Mouse (Mus musculus) forebrain, embryonic 13.5 days (tissue): ENCODE data around the gene Capzb. TPM values are rescaled to one million over a fixed set of nuclear protein-coding genes. Genes with fewer than 3 reads are reported as not detected.

Experiments used
- ATAC-seq: fragments of 200-750 bp; cut with Nextera tagmentation; 2 replicates; pipeline ENCODE4 v1.8.0; 2017
- H3K27ac ChIP-seq: fragments of 300-500 bp; sonication (generic); 2 replicates; pipeline ENCODE4 v1.5.1; 2015; ENCODE audit warnings: inconsistent platforms, mild to moderate bottlenecking, moderate library complexity
- H3K27me3 ChIP-seq: fragments of 300-500 bp; sonication (generic); 2 replicates; pipeline ENCODE4 v1.6.1; 2015; ENCODE audit warnings: mild to moderate bottlenecking, inconsistent platforms
- H3K36me3 ChIP-seq: fragments of 300-500 bp; sonication (generic); 2 replicates; pipeline ENCODE4 v1.6.1; 2015; ENCODE audit warnings: mild to moderate bottlenecking, inconsistent platforms; ENCODE audit not compliant: poor library complexity, severe bottlenecking
- H3K4me1 ChIP-seq: fragments of 300-500 bp; sonication (generic); 2 replicates; pipeline ENCODE4 v1.6.1; 2015; ENCODE audit warnings: inconsistent platforms
- H3K4me2 ChIP-seq: fragments of 300-500 bp; sonication (generic); 2 replicates; pipeline ENCODE4 v1.6.1; 2015; ENCODE audit warnings: inconsistent platforms, mild to moderate bottlenecking, moderate library complexity
- H3K4me3 ChIP-seq: fragments of 300-500 bp; sonication (generic); 2 replicates; pipeline ENCODE4 v1.5.1; 2015; ENCODE audit warnings: mild to moderate bottlenecking, inconsistent platforms
- H3K9ac ChIP-seq: fragments of 300-500 bp; sonication (generic); 2 replicates; pipeline ENCODE4 v1.6.1; 2015; ENCODE audit warnings: mild to moderate bottlenecking, inconsistent platforms
- H3K9me3 ChIP-seq: fragments of 300-500 bp; sonication (generic); replicated peaks from 2 replicates; pipeline ENCODE4 v1.6.1; 2016; ENCODE audit warnings: inconsistent platforms
- WGBS: fragments of 180-500 bp; shearing (Covaris S2); methylation state at CpG from one replicate; pipeline ENCODE4 v1.1.7; 2015; 5-methylcytosine and 5-hydroxymethylcytosine counted together
- polyA plus RNA-seq: library from polyadenylated mRNA; unstranded; fragments of >200 nt; fragmentation: Nextera tagmentation; extraction: Ambion mirVana; gene quantifications from 2 replicates; pipeline ENCODE4 v1.2.1, GENCODE M21; 2015

Capzb gene
- polyA plus RNA-seq, 1 experiment from 2014 or later = 309 TPM

GRCm38 (mm10) chr4:139266500-139266865 lies 73.8 kb downstream of the Capzb start:
- H3K9me3 ChIP-seq = no peaks in the 10 kb centered on the region
- no peak overlapping the region for H3K4me2 ChIP-seq
- 92% methylated on average over 7 of the region's 7 CpGs for WGBS
- no peak for ATAC-seq
- H3K9ac ChIP-seq = no peak overlapping the region
- H3K4me1 ChIP-seq = no peaks in the 10 kb centered on the region
- peaks cover 50% of the 10 kb centered on the region for H3K36me3 ChIP-seq
- no peak overlapping the region; the same call in 1 of the 2 replicates for H3K27ac ChIP-seq
- no peaks in the 10 kb centered on the region for H3K27me3 ChIP-seq
- H3K4me3 ChIP-seq = no peak overlapping the region

GRCm38 (mm10) chr4:139267335-139267734 lies 74.6 kb downstream of the Capzb start:
- 94% methylated on average over 3 of the region's 3 CpGs for WGBS

GRCm38 (mm10) chr4:139268242-139268641 lies 75.5 kb downstream of the Capzb start:
- H3K4me3 ChIP-seq = no peak overlapping the region
- WGBS = 91% methylated on average over 1 of the region's 1 CpGs
- no peaks in the 10 kb centered on the region for H3K4me1 ChIP-seq
- no peaks in the 10 kb centered on the region for H3K27me3 ChIP-seq
- H3K27ac ChIP-seq = no peak overlapping the region
- peaks cover 32% of the 10 kb centered on the region for H3K36me3 ChIP-seq
- no peak overlapping the region for H3K9ac ChIP-seq
- H3K4me2 ChIP-seq = no peak overlapping the region
- no peaks in the 10 kb centered on the region for H3K9me3 ChIP-seq
- no peak for ATAC-seq

More at GRCm38 (mm10) chr4:139267335-139267734, 74.6 kb downstream of the Capzb start:
- Histone ChIP-seq H3K27me3 (no peaks in the 10 kb centered on the region), H3K27ac (no peak overlapping the region), H3K9me3 (no peaks in the 10 kb centered on the region), H3K4me1 (no peaks in the 10 kb centered on the region), H3K4me3 (no peak overlapping the region), H3K36me3 (peaks cover 42% of the 10 kb centered on the region), H3K9ac (no peak overlapping the region), H3K4me2 (no peak overlapping the region)
- no peak for ATAC-seq

GRCm38 (mm10) chr4:139270168-139270567 lies 77.5 kb downstream of the Capzb start:
- Histone ChIP-seq H3K27ac (no peak overlapping the region), H3K9me3 (no peaks in the 10 kb centered on the region), H3K4me2 (no peak overlapping the region), H3K36me3 (peaks cover 22% of the 10 kb centered on the region), H3K9ac (no peak overlapping the region), H3K4me1 (no peaks in the 10 kb centered on the region), H3K27me3 (no peaks in the 10 kb centered on the region), H3K4me3 (no peak overlapping the region)
- no peak for ATAC-seq
- WGBS = 91% methylated on average over 3 of the region's 3 CpGs

GRCm38 (mm10) chr4:139271562-139271961 lies 78.9 kb downstream of the Capzb start:
- Histone ChIP-seq H3K27me3 (no peaks in the 10 kb centered on the region), H3K9me3 (no peaks in the 10 kb centered on the region), H3K27ac (no peak overlapping the region), H3K4me3 (no peak overlapping the region), H3K4me1 (no peaks in the 10 kb centered on the region), H3K36me3 (peaks cover 12% of the 10 kb centered on the region; the same call in 1 of the 2 replicates), H3K4me2 (no peak overlapping the region), H3K9ac (no peak overlapping the region)
- WGBS = 92% methylated on average over 9 of the region's 9 CpGs
- no peak for ATAC-seq

GRCm38 (mm10) chr4:139272951-139273680 lies 80.4 kb downstream of the Capzb start:
- Histone ChIP-seq H3K9ac (no peak overlapping the region), H3K4me2 (no peak overlapping the region), H3K9me3 (no peaks in the 10 kb centered on the region), H3K27me3 (no peaks in the 10 kb centered on the region), H3K4me1 (no peaks in the 10 kb centered on the region), H3K27ac (no peak overlapping the region), H3K4me3 (no peak overlapping the region), H3K36me3 (peaks cover 11% of the 10 kb centered on the region; the same call in 1 of the 2 replicates)
- WGBS = 89% methylated on average over 10 of the region's 10 CpGs
- no peak for ATAC-seq

GRCm38 (mm10) chr4:139274573-139274972 lies 81.9 kb downstream of the Capzb start:
- H3K27ac ChIP-seq = no peak overlapping the region
- no peaks in the 10 kb centered on the region for H3K9me3 ChIP-seq
- WGBS = 92% methylated on average over 7 of the region's 7 CpGs
- no peak for ATAC-seq
- no peak overlapping the region for H3K9ac ChIP-seq
- H3K4me3 ChIP-seq = no peak overlapping the region
- H3K36me3 ChIP-seq = peaks cover 12% of the 10 kb centered on the region; the same call in 1 of the 2 replicates
- H3K4me2 ChIP-seq = no peak overlapping the region
- H3K27me3 ChIP-seq = no peaks in the 10 kb centered on the region
- H3K4me1 ChIP-seq = no peaks in the 10 kb centered on the region

GRCm38 (mm10) chr4:139276411-139276810 lies 83.7 kb downstream of the Capzb start:
- Histone ChIP-seq H3K36me3 (peaks cover 30% of the 10 kb centered on the region), H3K27me3 (no peaks in the 10 kb centered on the region), H3K4me2 (no peak overlapping the region), H3K27ac (no peak overlapping the region), H3K4me3 (no peak overlapping the region), H3K4me1 (no peaks in the 10 kb centered on the region), H3K9ac (no peak overlapping the region), H3K9me3 (no peaks in the 10 kb centered on the region)
- WGBS = 88% methylated on average over 7 of the region's 7 CpGs
- ATAC-seq = no peak

- 92% methylated on average over 12 of the region's 12 CpGs for WGBS
- ATAC-seq = no peak
- H3K4me3 ChIP-seq = no peak overlapping the region
- H3K4me1 ChIP-seq = 0 out of 2 replicates have a peak, but pooled peaks cover 4% of the 10 kb centered on the region
- H3K4me2 ChIP-seq = no peak overlapping the region
- H3K9me3 ChIP-seq = no peaks in the 10 kb centered on the region
- H3K27ac ChIP-seq = no peak overlapping the region
- H3K27me3 ChIP-seq = no peaks in the 10 kb centered on the region
- no peak overlapping the region for H3K9ac ChIP-seq
- H3K36me3 ChIP-seq = peaks cover 57% of the 10 kb centered on the region
These were observed 87.8 kb downstream of the Capzb start for GRCm38 (mm10) chr4:139280530-139280929.

GRCm38 (mm10) chr4:139281791-139282345 lies 89.2 kb downstream of the Capzb start:
- Histone ChIP-seq H3K36me3 (peaks cover 66% of the 10 kb centered on the region), H3K9ac (no peak overlapping the region), H3K4me1 (0 out of 2 replicates have a peak, but pooled peaks cover 4% of the 10 kb centered on the region), H3K4me2 (no peak overlapping the region), H3K4me3 (no peak overlapping the region), H3K27me3 (no peaks in the 10 kb centered on the region), H3K9me3 (no peaks in the 10 kb centered on the region), H3K27ac (no peak overlapping the region)
- WGBS = 95% methylated on average over 16 of the region's 16 CpGs
- no peak for ATAC-seq

- H3K36me3 ChIP-seq = peaks cover 77% of the 10 kb centered on the region
These were observed 90.3 kb downstream of the Capzb start for GRCm38 (mm10) chr4:139282955-139283417.

GRCm38 (mm10) chr4:139284877-139285276 lies 92.2 kb downstream of the Capzb start:
- Histone ChIP-seq H3K4me2 (no peak overlapping the region), H3K4me3 (no peak overlapping the region), H3K36me3 (peaks cover 90% of the 10 kb centered on the region), H3K27me3 (no peaks in the 10 kb centered on the region), H3K4me1 (0 out of 2 replicates have a peak, but pooled peaks cover 4% of the 10 kb centered on the region), H3K27ac (no peak overlapping the region), H3K9ac (no peak overlapping the region), H3K9me3 (no peaks in the 10 kb centered on the region)
- ATAC-seq = no peak
- 91% methylated on average over 15 of the region's 15 CpGs for WGBS

More at GRCm38 (mm10) chr4:139282955-139283417, 90.3 kb downstream of the Capzb start:
- H3K27me3 ChIP-seq = no peaks in the 10 kb centered on the region
- no peaks in the 10 kb centered on the region for H3K9me3 ChIP-seq
- H3K9ac ChIP-seq = no peak overlapping the region
- H3K4me1 ChIP-seq = 0 out of 2 replicates have a peak, but pooled peaks cover 4% of the 10 kb centered on the region
- no peak for ATAC-seq
- no peak overlapping the region for H3K4me3 ChIP-seq
- WGBS = 68% methylated on average over 6 of the region's 6 CpGs
- no peak overlapping the region for H3K4me2 ChIP-seq
- no peak overlapping the region for H3K27ac ChIP-seq
